Mouse (Mus musculus): ENCODE measurements around the gene Rhcg. TPM values are rescaled to one million over a fixed set of nuclear protein-coding genes. Genes with fewer than 3 reads are reported as not detected.

Gene Rhcg
- polyA plus RNA-seq, 1 experiment from 2014 or later: not detected

DNA sequence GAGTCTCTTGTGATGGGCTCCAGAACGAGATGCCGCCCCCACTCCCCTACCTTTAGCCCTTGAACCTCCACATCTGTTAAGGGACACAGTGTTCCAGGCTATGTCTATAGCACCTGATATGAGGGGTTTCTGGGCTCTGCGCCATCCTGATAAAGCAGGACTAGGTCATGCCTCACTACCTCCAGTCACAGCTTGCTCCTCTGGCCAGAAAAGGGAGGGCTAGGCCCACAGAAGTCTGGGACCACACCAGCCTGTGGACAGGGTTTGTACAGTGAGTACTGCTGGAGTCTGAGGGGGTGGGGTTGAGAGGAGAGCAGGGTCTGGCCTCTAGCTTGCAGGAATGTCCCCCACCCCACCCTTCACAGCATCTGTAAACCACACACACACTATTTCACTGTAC, 29.8 kb upstream of the Rhcg start:
- Histone ChIP-seq H3K4me3 (ENCODE audit: low read depth, low read length) (no peak overlapping the region), H3K9me3 (replicated peaks; ENCODE audit: control insufficient read depth, low read length) (no peaks in the 10 kb centered on the region), H3K27ac (ENCODE audit: low read depth, low read length) (no peak overlapping the region), H3K36me3 (ENCODE audit: control insufficient read depth, insufficient read depth, low read length) (no peaks in the 10 kb centered on the region), H3K9ac (ENCODE audit: low read depth, low read length) (no peak overlapping the region), H3K4me2 (no peak overlapping the region), H3K4me1 (ENCODE audit: control insufficient read depth, insufficient read depth, low read length) (no peaks in the 10 kb centered on the region), H3K27me3 (ENCODE audit: control insufficient read depth, insufficient read depth, low read length) (no peaks in the 10 kb centered on the region)
- no peak for ATAC-seq (replicated peaks; ENCODE audit: insufficient number of reproducible peaks, low FRiP score, low TSS enrichment)
- WGBS (ENCODE audit: insufficient replicate concordance): 70% methylated on average over 3 of the region's 3 CpGs

GRCm38 (mm10) chr7:79631773-79632348, 14.4 kb upstream of the Rhcg start:
- H3K9ac ChIP-seq (ENCODE audit: low read depth, low read length): no peak overlapping the region
- WGBS (ENCODE audit: insufficient replicate concordance): 24% methylated on average over 13 of the region's 13 CpGs

DNA sequence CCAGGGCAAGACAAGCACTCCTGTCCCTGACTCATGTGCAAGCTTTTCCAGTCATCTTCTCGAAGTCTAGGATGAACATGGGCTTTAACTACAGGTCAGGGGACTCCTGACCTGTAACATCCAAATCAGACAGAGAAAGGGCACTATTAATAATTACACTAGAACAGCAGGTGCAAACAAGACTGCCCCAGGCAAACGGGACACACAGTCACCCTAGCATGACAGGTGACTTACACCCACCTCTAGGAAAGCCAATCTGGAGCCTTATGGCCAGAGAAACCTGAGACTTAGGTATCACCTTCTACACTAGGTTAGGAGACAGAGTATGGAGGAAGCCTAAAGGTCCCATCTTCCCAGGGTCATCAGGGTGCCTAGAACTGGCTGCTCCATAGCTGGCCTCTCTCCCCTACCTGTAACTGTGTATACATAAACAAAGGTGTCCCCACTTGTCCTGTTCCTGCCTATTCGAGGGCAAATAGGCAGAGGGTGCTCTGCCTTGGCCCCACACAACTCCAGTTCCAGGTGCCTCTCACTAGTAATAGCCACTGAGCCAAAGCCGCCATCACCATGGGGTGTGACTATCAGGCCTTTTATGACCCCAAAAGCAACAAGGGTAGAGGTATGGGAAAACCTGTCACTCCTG, 10.9 kb upstream of the Rhcg start:
- Histone ChIP-seq H3K4me1 (ENCODE audit: control insufficient read depth, insufficient read depth, low read length) (no peaks in the 10 kb centered on the region), H3K36me3 (ENCODE audit: control insufficient read depth, insufficient read depth, low read length) (no peaks in the 10 kb centered on the region), H3K27me3 (ENCODE audit: control insufficient read depth, insufficient read depth, low read length) (peaks cover 10% of the 10 kb centered on the region), H3K9me3 (replicated peaks; ENCODE audit: control insufficient read depth, low read length) (no peaks in the 10 kb centered on the region), H3K27ac (ENCODE audit: low read depth, low read length) (no peak overlapping the region), H3K9ac (ENCODE audit: low read depth, low read length) (no peak overlapping the region), H3K4me3 (ENCODE audit: low read depth, low read length) (no peak overlapping the region), H3K4me2 (no peak overlapping the region)
- no peak for ATAC-seq (replicated peaks; ENCODE audit: insufficient number of reproducible peaks, low FRiP score, low TSS enrichment)
- 67% methylated on average over 4 of the region's 4 CpGs for WGBS (ENCODE audit: insufficient replicate concordance)

More at GRCm38 (mm10) chr7:79631773-79632348, 14.4 kb upstream of the Rhcg start:
- Histone ChIP-seq H3K4me2 (no peak overlapping the region), H3K27ac (ENCODE audit: low read depth, low read length) (no peak overlapping the region), H3K4me3 (ENCODE audit: low read depth, low read length) (no peak overlapping the region), H3K4me1 (ENCODE audit: control insufficient read depth, insufficient read depth, low read length) (no peaks in the 10 kb centered on the region), H3K27me3 (ENCODE audit: control insufficient read depth, insufficient read depth, low read length) (peaks cover 10% of the 10 kb centered on the region), H3K9me3 (replicated peaks; ENCODE audit: control insufficient read depth, low read length) (no peaks in the 10 kb centered on the region), H3K36me3 (ENCODE audit: control insufficient read depth, insufficient read depth, low read length) (no peaks in the 10 kb centered on the region)
- no peak for ATAC-seq (replicated peaks; ENCODE audit: insufficient number of reproducible peaks, low FRiP score, low TSS enrichment)

- Histone ChIP-seq H3K36me3 (ENCODE audit: control insufficient read depth, insufficient read depth, low read length) (no peaks in the 10 kb centered on the region), H3K27me3 (ENCODE audit: control insufficient read depth, insufficient read depth, low read length) (peaks cover 8% of the 10 kb centered on the region), H3K4me1 (ENCODE audit: control insufficient read depth, insufficient read depth, low read length) (no peaks in the 10 kb centered on the region), H3K4me3 (ENCODE audit: low read depth, low read length) (no peak overlapping the region), H3K9me3 (replicated peaks; ENCODE audit: control insufficient read depth, low read length) (no peaks in the 10 kb centered on the region), H3K4me2 (no peak overlapping the region), H3K27ac (ENCODE audit: low read depth, low read length) (no peak overlapping the region), H3K9ac (ENCODE audit: low read depth, low read length) (no peak overlapping the region)
- WGBS (ENCODE audit: insufficient replicate concordance): 66% methylated on average over 5 of the region's 5 CpGs
- no peak for ATAC-seq (replicated peaks; ENCODE audit: insufficient number of reproducible peaks, low FRiP score, low TSS enrichment)
These were observed 8.7 kb upstream of the Rhcg start for GRCm38 (mm10) chr7:79626170-79626569.

- Histone ChIP-seq H3K9me3 (replicated peaks; ENCODE audit: control insufficient read depth, low read length) (no peaks in the 10 kb centered on the region), H3K9ac (ENCODE audit: low read depth, low read length) (no peak overlapping the region), H3K36me3 (ENCODE audit: control insufficient read depth, insufficient read depth, low read length) (no peaks in the 10 kb centered on the region), H3K27ac (ENCODE audit: low read depth, low read length) (no peak overlapping the region), H3K4me2 (no peak overlapping the region), H3K27me3 (ENCODE audit: control insufficient read depth, insufficient read depth, low read length) (peaks cover 16% of the 10 kb centered on the region), H3K4me3 (ENCODE audit: low read depth, low read length) (no peak overlapping the region), H3K4me1 (ENCODE audit: control insufficient read depth, insufficient read depth, low read length) (no peaks in the 10 kb centered on the region)
- WGBS (ENCODE audit: insufficient replicate concordance): 60% methylated on average over 8 of the region's 8 CpGs
- no peak for ATAC-seq (replicated peaks; ENCODE audit: insufficient number of reproducible peaks, low FRiP score, low TSS enrichment)
These were observed 5.6 kb upstream of the Rhcg start for GRCm38 (mm10) chr7:79623086-79623485.

DNA sequence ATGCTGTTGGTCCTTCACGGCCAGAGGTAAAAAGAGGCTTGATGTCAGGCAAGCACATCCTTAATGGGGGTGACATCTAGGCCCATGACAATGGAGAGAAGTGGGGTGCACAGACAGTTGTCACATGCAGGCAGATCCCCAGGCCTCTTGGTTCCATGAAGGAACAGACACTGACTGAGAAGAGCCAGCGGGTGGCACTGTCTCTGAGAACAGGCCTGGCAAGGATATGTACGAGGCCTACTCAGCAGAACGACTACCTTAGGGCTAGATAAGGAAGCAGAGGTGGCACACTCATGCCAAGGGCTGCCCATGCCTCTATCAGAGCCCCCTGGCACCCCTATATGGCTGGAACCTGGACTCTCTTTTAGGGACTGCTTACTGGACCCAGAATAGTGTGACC, 2.0 kb upstream of the Rhcg start:
- peaks cover 48% of the 10 kb centered on the region for H3K27me3 ChIP-seq (ENCODE audit: control insufficient read depth, insufficient read depth, low read length)
- no peak for ATAC-seq (replicated peaks; ENCODE audit: insufficient number of reproducible peaks, low FRiP score, low TSS enrichment)

GRCm38 (mm10) chr7:79615941-79616340, 1.5 kb downstream of the Rhcg start:
- H3K4me3 ChIP-seq (ENCODE audit: low read depth, low read length): no peak overlapping the region
- WGBS (ENCODE audit: insufficient replicate concordance): 75% methylated on average over 1 of the region's 1 CpGs
- no peak overlapping the region for H3K27ac ChIP-seq (ENCODE audit: low read depth, low read length)
- no peak overlapping the region for H3K4me2 ChIP-seq
- no peak overlapping the region for H3K9ac ChIP-seq (ENCODE audit: low read depth, low read length)
- no peaks in the 10 kb centered on the region; the same call in 1 of the 2 replicates for H3K4me1 ChIP-seq (ENCODE audit: control insufficient read depth, insufficient read depth, low read length)
- no peaks in the 10 kb centered on the region for H3K9me3 ChIP-seq (replicated peaks; ENCODE audit: control insufficient read depth, low read length)
- H3K36me3 ChIP-seq (ENCODE audit: control insufficient read depth, insufficient read depth, low read length): no peaks in the 10 kb centered on the region
- peaks cover 60% of the 10 kb centered on the region for H3K27me3 ChIP-seq (ENCODE audit: control insufficient read depth, insufficient read depth, low read length)
- no peak for ATAC-seq (replicated peaks; ENCODE audit: insufficient number of reproducible peaks, low FRiP score, low TSS enrichment)

More for the DNA sequence above, 2.0 kb upstream of the Rhcg start:
- 57% methylated on average over 4 of the region's 4 CpGs for WGBS (ENCODE audit: insufficient replicate concordance)
- Histone ChIP-seq H3K4me3 (ENCODE audit: low read depth, low read length) (no peak overlapping the region), H3K9ac (ENCODE audit: low read depth, low read length) (no peak overlapping the region), H3K27ac (ENCODE audit: low read depth, low read length) (no peak overlapping the region), H3K4me1 (ENCODE audit: control insufficient read depth, insufficient read depth, low read length) (no peaks in the 10 kb centered on the region; the same call in 1 of the 2 replicates), H3K9me3 (replicated peaks; ENCODE audit: control insufficient read depth, low read length) (no peaks in the 10 kb centered on the region), H3K36me3 (ENCODE audit: control insufficient read depth, insufficient read depth, low read length) (no peaks in the 10 kb centered on the region), H3K4me2 (no peak overlapping the region)

GRCm38 (mm10) chr7:79615008-79615407, 2.4 kb downstream of the Rhcg start:
- peaks cover 60% of the 10 kb centered on the region for H3K27me3 ChIP-seq (ENCODE audit: control insufficient read depth, insufficient read depth, low read length)

GRCm38 (mm10) chr7:79613314-79613713, 4.1 kb downstream of the Rhcg start:
- WGBS (ENCODE audit: insufficient replicate concordance): 59% methylated on average over 11 of the region's 11 CpGs
- no peak for ATAC-seq (replicated peaks; ENCODE audit: insufficient number of reproducible peaks, low FRiP score, low TSS enrichment)

More at GRCm38 (mm10) chr7:79615008-79615407, 2.4 kb downstream of the Rhcg start:
- WGBS (ENCODE audit: insufficient replicate concordance): 74% methylated on average over 4 of the region's 4 CpGs
- Histone ChIP-seq H3K4me3 (ENCODE audit: low read depth, low read length) (no peak overlapping the region), H3K27ac (ENCODE audit: low read depth, low read length) (no peak overlapping the region), H3K9me3 (replicated peaks; ENCODE audit: control insufficient read depth, low read length) (no peaks in the 10 kb centered on the region), H3K4me2 (no peak overlapping the region), H3K9ac (ENCODE audit: low read depth, low read length) (no peak overlapping the region), H3K36me3 (ENCODE audit: control insufficient read depth, insufficient read depth, low read length) (no peaks in the 10 kb centered on the region), H3K4me1 (ENCODE audit: control insufficient read depth, insufficient read depth, low read length) (no peaks in the 10 kb centered on the region; the same call in 1 of the 2 replicates)
- no peak for ATAC-seq (replicated peaks; ENCODE audit: insufficient number of reproducible peaks, low FRiP score, low TSS enrichment)

More at GRCm38 (mm10) chr7:79613314-79613713, 4.1 kb downstream of the Rhcg start:
- H3K27me3 ChIP-seq (ENCODE audit: control insufficient read depth, insufficient read depth, low read length): peaks cover 61% of the 10 kb centered on the region
- H3K4me1 ChIP-seq (ENCODE audit: control insufficient read depth, insufficient read depth, low read length): no peaks in the 10 kb centered on the region; the same call in 1 of the 2 replicates
- no peaks in the 10 kb centered on the region for H3K36me3 ChIP-seq (ENCODE audit: control insufficient read depth, insufficient read depth, low read length)
- H3K9me3 ChIP-seq (replicated peaks; ENCODE audit: control insufficient read depth, low read length): no peaks in the 10 kb centered on the region
- H3K9ac ChIP-seq (ENCODE audit: low read depth, low read length): no peak overlapping the region
- H3K4me3 ChIP-seq (ENCODE audit: low read depth, low read length): no peak overlapping the region
- H3K27ac ChIP-seq (ENCODE audit: low read depth, low read length): no peak overlapping the region
- H3K4me2 ChIP-seq: no peak overlapping the region

Data from heart, embryonic 11.5 days (tissue).